Mouse (Mus musculus) megakaryocyte-erythroid progenitor cell, adult 5-6 weeks (primary cell): ENCODE results near the gene BC030867. TPM values are rescaled to one million over a fixed set of nuclear protein-coding genes. Genes with fewer than 3 reads are reported as not detected.

Experiments
- ATAC-seq: replicated peaks from 2 replicates; pipeline ENCODE4 v1.8.0; 2016; ENCODE audit warnings: mild to moderate bottlenecking, inconsistent platforms; ENCODE audit not compliant: severe bottlenecking, poor library complexity, low FRiP score, low TSS enrichment
- total RNA-seq, 2 experiments: library from RNA; stranded (forward) in 1 of 2; stranded (reverse) in 1 of 2; fragments of 200-1000, 215-1000 nt in 1 of 2; fragments of >200 nt in 1 of 2; fragmentation: Nextera tagmentation in 1 of 2; gene quantifications; 2 replicates each; pipeline ENCODE4 v1.2.3; 2014 to 2017

BC030867 gene
- total RNA-seq, 2 experiments from 2014 or later: 12.3 to 48.1 TPM

- no peak for ATAC-seq
These were observed 28.7 kb upstream of the BC030867 start for GRCm38 (mm10) chr11:102219994-102220346.

DNA sequence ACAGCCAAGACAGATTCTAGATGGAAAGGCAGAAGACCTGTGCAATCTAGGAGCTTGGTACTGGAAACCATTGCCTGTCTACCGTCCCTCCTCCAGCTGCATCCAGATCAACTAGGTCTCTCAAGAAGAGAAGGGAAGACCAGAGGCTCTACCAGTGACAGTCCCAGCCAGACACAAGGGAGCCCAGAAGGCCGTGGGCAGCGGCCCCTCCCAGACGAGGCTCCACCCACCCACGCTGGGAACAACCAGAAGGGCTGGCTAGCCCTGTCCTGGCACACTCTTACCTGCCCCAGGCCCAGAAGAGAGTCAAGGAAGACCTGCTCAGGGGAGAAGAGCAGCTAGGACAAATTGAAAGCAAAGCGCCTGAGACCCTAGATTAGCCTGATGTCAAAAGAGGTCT, 28.2 kb upstream of the BC030867 start:
- ATAC-seq: no peak

DNA sequence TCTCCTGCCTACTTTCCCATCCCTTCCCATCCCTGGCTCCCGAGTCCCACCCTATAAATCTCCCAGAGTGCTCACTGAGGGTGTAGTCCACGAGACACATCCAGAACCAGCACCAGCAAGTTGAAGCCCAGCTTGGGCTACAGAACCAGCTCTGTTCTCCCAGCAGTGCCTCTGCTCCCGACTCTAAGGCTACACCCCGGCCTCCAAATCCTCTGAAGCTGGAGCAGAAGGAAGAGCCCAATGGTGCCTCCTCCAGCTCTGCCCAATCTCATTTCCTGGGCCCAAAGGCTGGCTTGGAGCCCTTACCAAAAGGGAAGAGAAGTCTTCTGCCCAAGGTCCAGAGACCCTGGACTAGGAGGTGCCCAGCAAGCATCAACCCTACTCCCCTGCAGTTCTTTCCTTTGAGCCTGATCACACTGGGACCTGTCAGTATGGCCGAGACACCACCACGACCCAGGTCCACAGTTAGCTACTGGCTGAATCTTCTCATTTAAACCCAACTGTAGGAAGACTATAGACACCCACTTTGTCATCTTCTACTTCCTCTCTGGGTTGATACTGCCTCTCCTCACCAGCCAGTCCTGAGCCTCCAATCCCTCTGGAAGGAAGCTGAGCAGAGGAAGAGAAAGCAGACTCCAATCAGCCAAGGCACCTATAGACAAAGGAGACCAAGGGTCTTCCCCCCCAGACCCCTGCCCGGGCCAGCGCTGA, 27.3 kb upstream of the BC030867 start:
- no peak for ATAC-seq

DNA sequence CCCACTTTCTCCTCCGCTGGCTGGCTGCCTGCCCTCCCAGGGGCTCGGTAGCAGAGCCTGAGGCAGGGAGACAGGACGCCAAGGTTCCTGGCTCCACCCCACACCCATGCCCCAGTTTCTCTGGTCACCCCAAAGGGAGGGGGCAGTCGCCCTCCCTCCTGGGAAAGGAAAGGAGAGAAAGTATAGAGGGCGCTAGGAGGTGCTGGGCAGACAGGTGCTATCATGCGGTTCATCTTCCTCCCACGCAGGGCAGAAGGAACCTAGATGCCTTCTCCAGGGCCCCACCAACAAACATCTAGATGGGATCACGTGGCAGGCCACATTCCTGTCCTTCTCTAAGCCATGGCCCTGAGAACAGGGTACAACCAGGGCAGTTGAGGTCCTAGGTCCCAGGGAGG, 26.7 kb upstream of the BC030867 start:
- ATAC-seq: no peak

DNA sequence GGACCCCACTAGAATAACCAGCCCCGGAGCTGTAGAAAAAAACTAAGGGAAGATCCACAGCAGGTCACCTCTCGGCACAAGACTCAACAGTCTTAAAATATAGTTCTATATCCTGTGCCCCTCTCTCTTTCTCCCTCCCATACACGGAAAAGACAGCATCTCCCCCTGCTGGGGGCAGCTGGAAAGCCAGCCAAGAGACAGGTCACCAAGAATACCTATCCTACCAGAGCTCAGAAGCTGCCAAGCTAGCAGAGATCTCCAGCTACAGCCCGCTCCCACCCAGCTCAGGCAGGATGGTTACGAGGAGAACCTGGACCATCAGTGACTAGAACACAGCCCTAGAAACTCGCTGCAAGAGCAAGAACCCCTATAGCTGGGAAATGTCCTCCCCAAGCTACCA, 25.5 kb upstream of the BC030867 start:
- ATAC-seq: no peak

DNA sequence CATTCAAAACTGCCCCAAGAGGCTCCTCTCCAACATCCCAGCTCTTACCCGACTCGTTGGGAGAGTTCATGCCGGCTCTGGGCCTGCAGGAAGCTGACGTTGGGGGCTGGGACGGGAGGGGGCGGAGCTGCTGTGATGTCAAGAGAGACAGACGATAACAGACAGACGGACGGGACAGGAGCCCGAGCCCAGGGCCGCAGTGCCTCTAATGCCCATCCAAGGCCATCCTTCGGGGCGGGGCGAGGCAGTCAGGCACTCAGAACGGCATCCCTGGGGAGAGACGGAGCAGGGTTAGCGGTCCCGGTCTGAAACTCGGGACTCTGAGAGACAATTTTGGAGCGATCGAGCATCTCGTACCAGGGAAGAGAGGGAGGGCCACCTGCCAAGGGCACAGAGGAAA, 24.0 kb upstream of the BC030867 start:
- ATAC-seq: no peak

GRCm38 (mm10) chr11:102225221-102225620, 23.5 kb upstream of the BC030867 start:
- no peak for ATAC-seq

DNA sequence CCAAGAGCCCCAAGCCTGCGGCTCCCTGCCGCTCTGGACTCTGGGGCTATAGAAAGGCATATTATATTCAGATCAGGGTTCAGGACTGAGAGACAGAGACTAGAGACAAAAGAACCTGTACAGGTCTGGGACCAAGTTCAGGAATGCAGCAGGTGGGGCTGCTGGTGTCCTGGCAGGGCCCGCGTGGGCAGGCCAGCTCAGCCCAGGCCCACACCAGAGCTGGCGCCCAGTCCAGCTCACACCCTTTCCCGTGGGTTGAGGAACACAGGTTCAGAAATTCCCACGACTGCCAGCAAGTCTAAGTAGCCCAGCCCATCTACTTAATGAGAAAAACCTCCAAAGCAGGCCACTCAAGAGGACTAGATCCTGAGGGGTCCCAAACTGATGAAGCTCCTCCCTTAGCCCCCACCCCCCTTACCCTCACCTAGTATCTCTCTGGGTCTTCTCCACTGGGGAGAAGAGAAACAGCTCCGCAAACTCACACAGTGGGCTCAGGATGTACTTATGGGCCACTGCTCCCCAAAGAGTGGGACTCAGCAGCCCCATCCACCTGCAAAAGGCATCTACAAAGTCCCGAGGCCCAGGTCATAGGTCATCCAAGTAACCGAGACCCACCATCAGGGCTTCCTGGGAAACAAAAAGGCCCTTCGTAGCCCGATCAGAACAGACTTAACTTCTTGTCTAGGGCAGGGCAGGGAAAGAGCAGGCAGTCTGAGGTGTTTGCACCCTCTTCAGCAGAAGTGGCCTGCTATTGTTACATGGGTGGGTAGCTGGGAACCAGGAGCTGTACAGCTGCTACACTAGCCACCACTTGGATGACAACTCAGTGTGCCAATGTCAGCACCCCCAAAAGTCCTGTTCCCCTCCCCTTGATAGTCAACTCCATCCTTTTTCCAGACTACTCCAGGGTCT, 22.4 kb upstream of the BC030867 start:
- no peak for ATAC-seq

DNA sequence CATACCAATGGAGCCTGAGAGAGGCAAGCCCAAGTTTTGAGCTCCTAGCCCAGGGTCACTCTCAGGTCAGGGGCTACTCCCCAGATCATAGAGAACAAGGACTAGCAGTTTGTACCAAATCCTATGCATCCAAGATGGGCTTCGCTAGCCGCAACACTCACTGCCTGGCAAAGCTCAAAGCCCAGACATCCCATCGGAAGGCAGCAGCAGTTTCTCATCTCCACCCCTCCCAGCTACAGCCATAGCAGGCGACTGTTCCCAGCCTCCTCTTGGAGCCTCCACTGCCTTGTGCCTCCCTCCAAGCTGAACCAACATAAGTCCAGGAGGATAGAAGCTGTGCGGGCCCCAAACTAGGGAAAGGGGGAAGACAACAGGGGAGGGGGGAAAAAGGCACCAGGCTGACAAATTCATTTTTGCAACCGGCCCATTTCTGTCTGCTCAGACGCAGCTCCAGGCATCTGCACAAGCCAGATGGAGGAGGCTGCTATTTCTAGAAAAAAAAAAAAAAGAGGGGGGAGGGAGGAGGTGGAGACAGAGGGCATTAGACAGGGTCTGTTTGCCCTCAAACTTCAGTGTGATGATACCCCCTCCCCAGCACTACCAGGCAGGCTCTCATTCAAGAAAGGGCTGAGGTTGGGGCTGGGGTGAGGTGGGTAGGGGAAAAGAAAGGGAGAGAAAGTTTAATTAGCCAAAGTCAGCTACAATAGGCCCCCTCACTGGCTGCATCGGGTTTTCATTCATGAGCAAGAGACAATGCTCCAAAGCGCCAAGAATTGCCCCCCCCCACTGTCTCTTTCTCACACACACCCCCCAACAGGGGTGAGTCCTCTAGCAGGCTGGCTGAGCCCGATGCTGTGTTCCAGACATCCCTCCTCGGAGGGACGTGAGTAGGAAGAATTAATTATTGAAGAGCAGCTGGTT, 21.2 kb upstream of the BC030867 start:
- no peak for ATAC-seq

DNA sequence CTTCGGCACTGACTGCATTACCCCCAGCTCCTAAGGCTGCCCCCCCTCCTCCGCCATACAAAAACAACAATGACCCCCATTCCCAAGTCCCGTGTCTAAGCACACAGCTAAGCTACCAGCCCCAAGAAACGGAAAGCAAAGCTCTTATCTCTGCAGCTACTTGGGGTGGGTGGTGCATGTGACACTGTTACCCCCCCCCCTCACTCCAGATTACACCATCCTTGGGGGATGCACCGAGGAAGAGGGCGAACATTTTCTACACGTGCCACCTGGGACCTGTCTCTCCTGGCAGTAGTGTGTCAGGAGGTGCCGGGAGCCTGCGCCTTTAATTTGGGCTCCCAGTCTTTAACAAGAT, 20.5 kb upstream of the BC030867 start:
- no peak for ATAC-seq

DNA sequence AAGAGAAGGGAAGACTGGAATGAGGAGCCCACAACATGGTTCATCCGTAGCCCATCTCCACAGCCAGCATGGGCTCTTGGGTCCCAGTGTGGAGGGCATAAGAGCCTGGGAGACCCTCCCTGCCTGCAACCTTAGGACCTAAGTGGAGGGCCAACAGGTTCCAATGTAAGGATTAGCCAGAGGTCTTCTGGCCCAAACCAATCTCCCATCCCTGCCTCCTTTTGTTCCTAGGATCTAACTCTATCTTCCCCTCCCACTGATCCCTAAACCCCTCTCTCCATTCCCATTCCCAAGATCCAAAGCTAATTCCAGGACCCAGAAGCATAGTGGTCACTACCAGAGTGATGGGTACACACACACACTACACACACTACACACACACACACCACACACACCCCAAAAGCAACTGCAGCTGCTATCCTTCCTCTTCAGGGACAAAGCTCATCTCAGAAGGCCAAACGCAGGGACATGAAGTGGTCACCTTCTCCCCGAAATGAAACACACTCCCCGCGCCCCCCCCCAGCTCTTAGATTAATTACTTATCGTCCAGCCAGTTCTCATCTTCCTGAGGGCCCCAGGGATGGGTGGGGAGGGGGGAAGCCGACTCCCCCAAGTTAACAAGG, 19.9 kb upstream of the BC030867 start:
- no peak for ATAC-seq

DNA sequence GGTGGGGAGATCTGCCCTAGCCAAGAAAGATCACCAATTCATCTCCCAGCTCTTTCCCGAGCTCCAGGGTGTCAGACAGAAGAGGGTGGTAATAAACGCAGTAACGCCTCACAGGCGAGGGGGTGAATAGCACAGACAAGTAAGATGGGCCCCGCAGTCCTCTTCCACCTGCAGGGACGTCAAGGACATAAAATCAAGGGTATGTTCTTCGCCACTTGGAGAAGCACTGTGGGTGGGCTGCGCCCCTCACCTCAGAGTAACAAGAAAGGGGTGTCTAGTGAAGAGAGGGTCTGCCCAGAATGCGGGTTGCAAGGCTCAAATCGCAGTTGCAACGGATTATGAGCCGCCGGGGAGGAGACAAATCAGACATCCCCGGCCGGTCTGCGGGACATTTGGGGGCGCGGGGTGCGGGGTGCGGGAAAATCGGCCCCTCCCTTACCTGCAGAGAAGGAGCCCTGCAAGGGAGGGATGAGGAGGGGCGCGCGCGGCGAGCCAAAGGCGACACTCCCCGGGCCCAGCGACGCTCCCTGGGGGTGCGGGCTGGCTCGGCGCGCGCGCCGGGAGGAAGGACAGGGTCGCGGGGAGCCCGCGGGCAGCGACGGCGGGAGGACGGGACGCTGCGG, 19.2 kb upstream of the BC030867 start:
- 0 out of 2 replicates have a peak, but pooled peaks have one; percentile 35 for ATAC-seq

GRCm38 (mm10) chr11:102230006-102230741, 18.5 kb upstream of the BC030867 start, which contains the start of gene Hdac5:
Hdac5 (minus strand) TSS chr11:102230166.
- peak; percentile 96 for ATAC-seq

GRCm38 (mm10) chr11:102236022-102236421, 12.7 kb upstream of the BC030867 start:
- no peak for ATAC-seq

DNA sequence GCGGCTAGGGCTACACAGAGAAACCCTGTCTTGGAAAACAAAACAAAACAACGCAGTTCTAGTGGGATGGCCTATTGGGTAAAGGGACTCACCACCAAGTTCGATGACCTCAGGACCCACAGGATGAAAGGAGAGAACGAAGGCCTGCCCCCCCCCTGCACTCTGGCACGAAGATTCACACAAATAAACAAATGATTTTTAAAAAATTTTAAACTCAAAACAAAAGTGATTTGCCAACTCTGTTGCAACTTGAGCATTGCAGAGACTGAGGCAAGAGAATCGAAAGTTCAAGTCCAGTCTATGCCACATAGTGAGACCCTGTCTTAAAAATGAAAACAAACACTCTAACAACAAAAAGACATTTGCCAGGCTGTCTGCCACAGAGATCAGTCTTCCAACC, 8.0 kb upstream of the BC030867 start:
- ATAC-seq: no peak

- ATAC-seq: no peak
These were observed 7.4 kb upstream of the BC030867 start for GRCm38 (mm10) chr11:102241246-102241645.

- ATAC-seq: no peak
These were observed 6.8 kb upstream of the BC030867 start for GRCm38 (mm10) chr11:102241874-102242273.

DNA sequence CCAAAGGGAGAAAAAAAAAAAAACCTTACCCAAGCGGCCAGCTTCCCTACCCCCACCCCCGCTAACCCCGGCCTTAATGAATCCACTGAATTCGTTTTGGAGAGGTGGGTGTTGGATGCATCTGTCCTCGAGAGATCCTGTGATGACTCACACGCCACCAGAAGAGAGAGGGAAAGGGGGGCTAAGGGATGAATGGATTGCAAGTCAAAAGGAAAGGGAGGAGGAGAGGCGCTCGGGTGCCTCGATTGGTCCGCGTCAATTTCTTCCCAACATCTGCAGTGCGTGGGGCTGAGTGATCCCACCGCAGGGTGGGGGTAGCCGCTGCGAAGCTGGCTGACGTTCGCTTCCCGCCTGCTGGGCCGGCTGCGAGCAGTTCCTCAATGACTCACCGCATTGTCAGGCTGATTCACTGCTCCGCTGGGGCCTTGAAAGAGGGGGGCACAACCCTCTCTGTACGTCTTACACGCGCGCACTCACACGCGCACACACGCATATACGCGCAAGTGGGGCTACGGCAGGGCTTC, 3.7 kb upstream of the BC030867 start:
- ATAC-seq: peak; percentile 34; the same call in 1 of the 2 replicates
